In genomic region chr4:123767807-123768206, GRCm38 (mm10) we compare ENCODE assay signal across 27 mouse cellular contexts. TPM values are rescaled to one million over a fixed set of nuclear protein-coding genes. Genes with fewer than 3 reads are reported as not detected.
DNase-seq lines count a peak whose midpoint lies in the region; TF ChIP-seq lines count a peak whose summit lies in the region.
"Had no signal": no experiment of that assay in that cellular context is flagged by ENCODE, and none has a peak within 500 bp of the region (broad histone marks: within the 10 kb centered on the region; RNA-seq: fewer than 3 reads in every experiment).

No protein-coding gene starts in this region.

- peak; percentile 70 for DNase-seq in heart, adult 11 months
- DNase-seq in heart, postnatal 36 days = no peak
- peak; percentile 24 for DNase-seq in kidney, adult 2 months
- no peak for DNase-seq in kidney, adult 18-20 months
- peak; percentile 68 for DNase-seq in fat pad, adult 2 months (ENCODE audit: extremely low read depth, low read depth, low spot score)
- no peak for DNase-seq in right cerebral cortex, adult 18-20 months
- no peak for DNase-seq in urinary bladder, postnatal 25 days (ENCODE audit: low spot score)
- DNase-seq: adrenal gland, adult 2 months; adrenal gland, postnatal 10 days; adrenal gland, postnatal 25 days; B cell, adult 2 months; cerebellum, adult 11 months; cerebellum, adult 18-20 months; cerebellum, adult 8-10 months; cerebellum, adult 9-11 months; cerebellum, postnatal 14 days; cerebellum, postnatal 36 days; embryo, embryonic 11 days had no signal

- no peak overlapping the region for H3ac ChIP-seq in myocyte (ENCODE audit: control insufficient read depth, insufficient read length)

- H3K27ac ChIP-seq in kidney, adult 2 months (ENCODE audit: insufficient read depth, low read depth, low read length) = no peak overlapping the region
- H3K27ac ChIP-seq: embryonic facial prominence, embryonic 13.5 days; embryonic facial prominence, embryonic 15.5 days; forebrain, embryonic 13.5 days; forebrain, embryonic 15.5 days had no signal

- no peak for TF ChIP-seq CTCF in kidney, adult 2 months (conservative IDR thresholded peaks at IDR 0.05; ENCODE audit: insufficient read depth, insufficient read length, low read depth, low read length)

- H3K4me3 ChIP-seq in kidney, adult 2 months (ENCODE audit: insufficient read depth, low read depth, low read length) = no peak overlapping the region
- H3K4me3 ChIP-seq in myocyte = no peak overlapping the region
- H3K4me3 ChIP-seq: embryonic facial prominence, embryonic 13.5 days; embryonic facial prominence, embryonic 15.5 days; erythroblast, embryonic 14.5 days; forebrain, embryonic 13.5 days; forebrain, embryonic 15.5 days had no signal

- H3K79me2 ChIP-seq in myocyte (ENCODE audit: control insufficient read depth, insufficient read depth) = no peaks in the 10 kb centered on the region

- H3K36me3 ChIP-seq in kidney, adult 2 months (ENCODE audit: control insufficient read depth, insufficient read depth, low read length) = no peaks in the 10 kb centered on the region
- H3K36me3 ChIP-seq in myocyte (ENCODE audit: control insufficient read depth, insufficient read depth) = no peaks in the 10 kb centered on the region
- H3K36me3 ChIP-seq: embryonic facial prominence, embryonic 13.5 days; embryonic facial prominence, embryonic 15.5 days; forebrain, embryonic 15.5 days; G1E had no signal

- no peak overlapping the region for H3K4me2 ChIP-seq in myocyte (ENCODE audit: low read depth)
- H3K4me2 ChIP-seq: embryonic facial prominence, embryonic 13.5 days; embryonic facial prominence, embryonic 15.5 days; forebrain, embryonic 13.5 days; forebrain, embryonic 15.5 days had no signal

- intact Hi-C loops in heart, postnatal 36 days (cut with DNase I) = no loop called here

- 38% methylated on average over 3 of the region's 3 CpGs for WGBS in kidney, adult 2 months

- H3K4me1 ChIP-seq in kidney, adult 2 months (ENCODE audit: control insufficient read depth, insufficient read depth, low read length) = no peaks in the 10 kb centered on the region
- H3K4me1 ChIP-seq: embryonic facial prominence, embryonic 13.5 days; embryonic facial prominence, embryonic 15.5 days; forebrain, embryonic 13.5 days; forebrain, embryonic 15.5 days had no signal

- H3K27me3 ChIP-seq in kidney, adult 2 months (replicated peaks; ENCODE audit: control insufficient read depth, insufficient read depth, low read length) = no peaks in the 10 kb centered on the region
- no peaks in the 10 kb centered on the region for H3K27me3 ChIP-seq in myocyte (ENCODE audit: control insufficient read depth, insufficient read depth, insufficient read length)
- H3K27me3 ChIP-seq: embryonic facial prominence, embryonic 13.5 days; embryonic facial prominence, embryonic 15.5 days; forebrain, embryonic 13.5 days; forebrain, embryonic 15.5 days had no signal

- no peak for TF ChIP-seq POLR2A in kidney, adult 2 months (IDR thresholded peaks at IDR 0.05; ENCODE audit: low read depth, low read length)
- TF ChIP-seq POLR2A in myocyte (IDR thresholded peaks at IDR 0.05; ENCODE audit: insufficient read length, low read depth) = no peak

TF ChIP-seq in myocyte, 11 proteins besides CTCF, POLR2A, EP300 and RAD21:
- peak; percentile 70 for TF ChIP-seq SRF (IDR thresholded peaks at IDR 0.05; ENCODE audit: control insufficient read depth, insufficient read length, low read depth)
- TF ChIP-seq MYOD1 (IDR thresholded peaks at IDR 0.05; ENCODE audit: control insufficient read depth in 1 of 3, insufficient read length in 2 of 3, low read depth in 2 of 3) = no peak

RNA-seq across cellular contexts. Expression of gene Akirin1, which starts 17.7 kb away (rescaled TPM):
- total RNA-seq in heart, postnatal 36 days (2021) = 10 to 100 TPM; 21.6 to 22.8 TPM
- polyA plus RNA-seq in kidney, adult 2 months (2012; rRNA removed) = 15.8 and 16.5 TPM in 2 replicates
- 30.0 TPM for polyA plus RNA-seq in myocyte (2012; fragmentation: generic; extraction: Trizol)

RNA-seq across cellular contexts. Expression of gene Rhbdl2, which starts 19.9 kb away (rescaled TPM):
- total RNA-seq in heart, postnatal 36 days (2021) = not detected
- 1.5 TPM in 2 replicates for polyA plus RNA-seq in kidney, adult 2 months (2012; rRNA removed)
- polyA plus RNA-seq in myocyte (2012; fragmentation: generic; extraction: Trizol) = 2.7 TPM
- total RNA-seq: CH12.LX; common myeloid progenitor, adult 5-6 weeks had no signal
- polyA plus RNA-seq: erythroblast, embryonic 14.5 days; G1E had no signal

RNA-seq across cellular contexts. Expression of gene Ndufs5, which starts 49.8 kb away (rescaled TPM):
- 100 to 1,000 TPM; 432 to 469 TPM for total RNA-seq in heart, postnatal 36 days (2021)
- 99.5 and 147 TPM in 2 replicates for polyA plus RNA-seq in kidney, adult 2 months (2012; rRNA removed)
- 484 TPM for polyA plus RNA-seq in myocyte (2012; fragmentation: generic; extraction: Trizol)

Comparison
In these comparisons a context has a peak if more than half of its experiments do, and no peak if none do; other contexts are left out.
1. DNase-seq: peak in heart, adult 11 months (single experiment), kidney, adult 2 months (single experiment) and fat pad, adult 2 months (single experiment); none in heart, postnatal 36 days (0 of 2), kidney, adult 18-20 months (single experiment), right cerebral cortex, adult 18-20 months (single experiment) and urinary bladder, postnatal 25 days (single experiment).